Mouse (Mus musculus): Measurements from ENCODE around the gene Tec. TPM values are rescaled to one million over a fixed set of nuclear protein-coding genes. Genes with fewer than 3 reads are reported as not detected.
A peak's percentile ranks its signal among the peaks of the same experiment; 100 is the strongest.

Gene Tec
- total RNA-seq, 1 experiment = 4.7 TPM

- Histone ChIP-seq H3K9ac (ENCODE audit: insufficient read depth, low read depth, low read length, poor library complexity, severe bottlenecking) (no peak overlapping the region), H3K36me3 (ENCODE audit: control insufficient read depth, insufficient read depth, low read length, poor library complexity, severe bottlenecking) (no peaks in the 10 kb centered on the region), H3K9me3 (ENCODE audit: control insufficient read depth, insufficient read depth, low read depth, low read length) (no peaks in the 10 kb centered on the region), H3K4me1 (ENCODE audit: control insufficient read depth in 2 of 2, insufficient read depth in 2 of 2, low read length in 2 of 2, poor library complexity in 1 of 2) (peaks cover 14 to 31% of the 10 kb centered on the region in 2 experiments), H3K4me3 (ENCODE audit: insufficient read depth in 1 of 2, low read depth in 1 of 2, low read length in 2 of 2, poor library complexity in 1 of 2, severe bottlenecking in 1 of 2) (no peak overlapping the region), H3K27ac (ENCODE audit: insufficient read depth, low read depth, low read length, poor library complexity, severe bottlenecking) (peak overlapping the region; percentile 56; the same call in 1 of the 2 replicates)
- peak; percentile 85 for TF ChIP-seq CHD2 (IDR thresholded peaks at IDR 0.05; ENCODE audit: low read depth, low read length)
- no peak for TF ChIP-seq ZNF384 (IDR thresholded peaks at IDR 0.05; ENCODE audit: low read depth, low read length)
- DNase-seq (ENCODE audit: low read depth, low spot score) = peak; percentile 94
- in situ Hi-C loops (cut with MboI; ENCODE audit: low sequenced_read_pairs in 2 of 2, unreplicated experiment in 2 of 2) = no loop called here
Measured at GRCm38 (mm10) chr5:72902312-72902711, 34.0 kb upstream of the Tec start.

GRCm38 (mm10) chr5:72901866-72902265, 33.6 kb upstream of the Tec start:
- in situ Hi-C loops (cut with MboI; ENCODE audit: low sequenced_read_pairs in 2 of 2, unreplicated experiment in 2 of 2) = no loop called here
- peaks cover 14 to 36% of the 10 kb centered on the region in 2 experiments for H3K4me1 ChIP-seq (ENCODE audit: control insufficient read depth in 2 of 2, insufficient read depth in 2 of 2, low read length in 2 of 2, poor library complexity in 1 of 2)

GRCm38 (mm10) chr5:72899255-72899654, 31.0 kb upstream of the Tec start:
- Histone ChIP-seq H3K36me3 (ENCODE audit: control insufficient read depth, insufficient read depth, low read length, poor library complexity, severe bottlenecking) (no peaks in the 10 kb centered on the region), H3K9ac (ENCODE audit: insufficient read depth, low read depth, low read length, poor library complexity, severe bottlenecking) (no peak overlapping the region), H3K27ac (ENCODE audit: insufficient read depth, low read depth, low read length, poor library complexity, severe bottlenecking) (no peak overlapping the region), H3K9me3 (ENCODE audit: control insufficient read depth, insufficient read depth, low read depth, low read length) (no peaks in the 10 kb centered on the region), H3K4me3 (ENCODE audit: insufficient read depth in 1 of 2, low read depth in 1 of 2, low read length in 2 of 2, poor library complexity in 1 of 2, severe bottlenecking in 1 of 2) (no peak overlapping the region), H3K4me1 (ENCODE audit: control insufficient read depth in 2 of 2, insufficient read depth in 2 of 2, low read length in 2 of 2, poor library complexity in 1 of 2) (peaks cover 20 to 38% of the 10 kb centered on the region in 2 experiments)
- in situ Hi-C loops (cut with MboI; ENCODE audit: low sequenced_read_pairs in 2 of 2, unreplicated experiment in 2 of 2) = no loop called here
- no peak for DNase-seq (ENCODE audit: low read depth, low spot score)
- TF ChIP-seq ZNF384 (IDR thresholded peaks at IDR 0.05; ENCODE audit: low read depth, low read length) (no peak), MAFK (IDR thresholded peaks at IDR 0.05; ENCODE audit: insufficient read depth, low read depth, low read length) (no peak), CHD2 (IDR thresholded peaks at IDR 0.05; ENCODE audit: low read depth, low read length) (no peak), HCFC1 (IDR thresholded peaks at IDR 0.05; ENCODE audit: borderline replicate concordance, insufficient read depth, low read length) (no peak), ZC3H11A (IDR thresholded peaks at IDR 0.05; ENCODE audit: borderline replicate concordance, low read depth, low read length) (no peak)

More at GRCm38 (mm10) chr5:72901866-72902265, 33.6 kb upstream of the Tec start:
- no peaks in the 10 kb centered on the region for H3K36me3 ChIP-seq (ENCODE audit: control insufficient read depth, insufficient read depth, low read length, poor library complexity, severe bottlenecking)
- no peak overlapping the region for H3K9ac ChIP-seq (ENCODE audit: insufficient read depth, low read depth, low read length, poor library complexity, severe bottlenecking)
- DNase-seq (ENCODE audit: low read depth, low spot score) = no peak
- no peaks in the 10 kb centered on the region for H3K9me3 ChIP-seq (ENCODE audit: control insufficient read depth, insufficient read depth, low read depth, low read length)
- no peak overlapping the region; the same call in 1 of the 2 replicates for H3K27ac ChIP-seq (ENCODE audit: insufficient read depth, low read depth, low read length, poor library complexity, severe bottlenecking)
- H3K4me3 ChIP-seq (ENCODE audit: insufficient read depth in 1 of 2, low read depth in 1 of 2, low read length in 2 of 2, poor library complexity in 1 of 2, severe bottlenecking in 1 of 2) = no peak overlapping the region
- TF ChIP-seq ZNF384 (IDR thresholded peaks at IDR 0.05; ENCODE audit: low read depth, low read length) (no peak), CHD2 (IDR thresholded peaks at IDR 0.05; ENCODE audit: low read depth, low read length) (no peak), ZC3H11A (IDR thresholded peaks at IDR 0.05; ENCODE audit: borderline replicate concordance, low read depth, low read length) (no peak), HCFC1 (IDR thresholded peaks at IDR 0.05; ENCODE audit: borderline replicate concordance, insufficient read depth, low read length) (no peak), MAFK (IDR thresholded peaks at IDR 0.05; ENCODE audit: insufficient read depth, low read depth, low read length) (no peak)

- no peak for TF ChIP-seq HCFC1 (IDR thresholded peaks at IDR 0.05; ENCODE audit: borderline replicate concordance, insufficient read depth, low read length)
- no peak for TF ChIP-seq ZC3H11A (IDR thresholded peaks at IDR 0.05; ENCODE audit: borderline replicate concordance, low read depth, low read length)
- no peak for TF ChIP-seq ZNF384 (IDR thresholded peaks at IDR 0.05; ENCODE audit: low read depth, low read length)
- TF ChIP-seq MAFK (IDR thresholded peaks at IDR 0.05; ENCODE audit: insufficient read depth, low read depth, low read length) = no peak
- TF ChIP-seq CHD2 (IDR thresholded peaks at IDR 0.05; ENCODE audit: low read depth, low read length) = no peak
- no peak for DNase-seq (ENCODE audit: low read depth, low spot score)
- H3K9ac ChIP-seq (ENCODE audit: insufficient read depth, low read depth, low read length, poor library complexity, severe bottlenecking) = no peak overlapping the region
- H3K4me3 ChIP-seq (ENCODE audit: insufficient read depth in 1 of 2, low read depth in 1 of 2, low read length in 2 of 2, poor library complexity in 1 of 2, severe bottlenecking in 1 of 2) = no peak overlapping the region
- no peak overlapping the region; the same call in 1 of the 2 replicates for H3K27ac ChIP-seq (ENCODE audit: insufficient read depth, low read depth, low read length, poor library complexity, severe bottlenecking)
- in situ Hi-C loops (cut with MboI; ENCODE audit: low sequenced_read_pairs in 2 of 2, unreplicated experiment in 2 of 2) = no loop called here
- no peaks in the 10 kb centered on the region for H3K36me3 ChIP-seq (ENCODE audit: control insufficient read depth, insufficient read depth, low read length, poor library complexity, severe bottlenecking)
- H3K9me3 ChIP-seq (ENCODE audit: control insufficient read depth, insufficient read depth, low read depth, low read length) = no peaks in the 10 kb centered on the region
- H3K4me1 ChIP-seq (ENCODE audit: control insufficient read depth in 2 of 2, insufficient read depth in 2 of 2, low read length in 2 of 2, poor library complexity in 1 of 2) = peaks cover 14 to 38% of the 10 kb centered on the region in 2 experiments
Measured at GRCm38 (mm10) chr5:72897998-72898397, 29.7 kb upstream of the Tec start.

Data from ES-E14 (cell line).